Mouse (Mus musculus): ENCODE measurements at regions not wholly inside any gene's neighbourhood (a gene's known extent, or its start where the extent isn't known, plus 50 kb on each side); places are given as distances from the start of the nearest gene placed in this dataset.

DNA sequence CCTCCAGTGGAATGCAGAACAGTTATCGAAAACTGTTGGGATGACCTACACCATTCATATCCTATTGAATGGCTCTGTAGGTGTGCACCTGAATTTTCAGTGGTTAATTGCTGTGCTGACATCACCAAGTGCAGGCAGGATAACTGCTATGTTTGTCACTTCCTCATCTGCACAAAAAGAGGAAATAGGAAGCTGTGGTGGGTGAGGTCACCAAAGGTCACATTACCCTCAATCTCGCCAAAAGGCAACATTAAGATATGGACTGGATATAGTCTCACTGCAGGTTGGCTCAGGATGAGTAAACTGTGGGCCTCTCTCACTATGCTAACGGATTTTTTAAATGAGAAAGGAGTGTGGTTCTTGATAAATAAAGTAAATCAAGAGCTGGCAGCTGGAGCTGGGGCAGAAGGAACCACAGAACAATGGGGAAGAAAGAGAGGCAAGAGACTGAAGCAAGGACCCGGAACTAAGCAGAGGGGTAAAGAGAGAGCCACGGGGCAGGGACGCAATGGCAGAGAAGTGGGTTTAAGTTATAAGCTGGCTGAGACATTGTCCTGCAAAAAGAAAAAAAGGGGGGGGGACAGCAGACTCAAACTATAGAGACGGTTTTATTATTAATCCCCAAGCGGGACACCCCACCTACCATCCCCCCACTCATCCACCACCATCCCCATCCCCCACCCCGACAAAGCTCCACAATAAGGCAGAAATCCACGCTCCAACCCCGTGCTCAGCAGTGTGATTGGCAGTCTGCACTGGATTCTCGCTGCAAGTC, 109.6 kb upstream of the Zdhhc25 start:
- no peak for DNase-seq (ENCODE audit: low spot score)
- no peak overlapping the region for H3K27ac ChIP-seq
- H3K9me3 ChIP-seq (replicated peaks) = no peaks in the 10 kb centered on the region
- no peaks in the 10 kb centered on the region for H3K27me3 ChIP-seq (ENCODE audit: low read depth, poor library complexity, severe bottlenecking)
- WGBS = 78% methylated on average over 12 of the region's 12 CpGs
- H3K4me1 ChIP-seq = no peaks in the 10 kb centered on the region
- no peaks in the 10 kb centered on the region for H3K36me3 ChIP-seq
- H3K4me3 ChIP-seq = no peak overlapping the region

DNA sequence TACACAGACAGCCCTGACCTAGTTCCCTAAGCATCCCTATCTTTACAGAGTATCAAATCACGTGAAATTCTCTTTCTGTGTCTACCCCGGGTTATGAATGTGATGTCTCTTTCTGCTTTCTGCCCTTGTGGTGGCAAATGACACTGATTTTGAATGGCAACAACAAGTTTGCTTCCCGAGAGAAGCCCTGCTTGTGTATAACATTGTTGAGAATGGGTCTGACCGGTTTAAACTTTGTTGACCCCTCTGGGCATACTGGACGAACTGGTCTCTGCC, 109.1 kb upstream of the Zdhhc25 start:
- DNase-seq (ENCODE audit: low spot score) = no peak
- H3K36me3 ChIP-seq = no peaks in the 10 kb centered on the region
- H3K4me3 ChIP-seq = no peak overlapping the region
- no peaks in the 10 kb centered on the region for H3K27me3 ChIP-seq (ENCODE audit: low read depth, poor library complexity, severe bottlenecking)
- H3K9me3 ChIP-seq (replicated peaks) = no peaks in the 10 kb centered on the region
- no peak overlapping the region for H3K27ac ChIP-seq
- WGBS = 75% methylated on average over 5 of the region's 5 CpGs
- H3K4me1 ChIP-seq = no peaks in the 10 kb centered on the region

DNA sequence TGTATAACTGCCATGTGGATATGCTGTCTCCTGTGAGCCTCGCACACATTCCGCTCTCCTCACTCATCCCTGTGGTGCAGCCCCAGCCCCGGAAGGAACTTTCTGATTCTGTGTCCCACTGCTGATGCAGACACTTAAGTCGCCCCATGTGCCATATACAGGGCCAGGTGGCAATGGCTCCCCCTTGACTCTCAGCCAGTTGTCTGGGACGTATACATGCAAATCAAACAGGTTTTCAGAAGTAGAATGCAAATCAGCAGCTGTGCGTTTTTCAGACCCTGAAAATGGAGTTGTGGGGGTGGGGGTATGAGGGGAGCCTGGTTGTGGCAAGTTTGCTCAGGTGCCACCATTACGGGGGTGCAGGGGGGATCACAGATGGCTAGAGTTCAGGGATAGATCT, 102.1 kb upstream of the Zdhhc25 start:
- no peak overlapping the region for H3K27ac ChIP-seq
- 88% methylated on average over 7 of the region's 7 CpGs for WGBS
- no peaks in the 10 kb centered on the region for H3K9me3 ChIP-seq (replicated peaks)
- DNase-seq (ENCODE audit: low spot score) = no peak
- H3K4me3 ChIP-seq = no peak overlapping the region
- H3K36me3 ChIP-seq = no peaks in the 10 kb centered on the region
- H3K27me3 ChIP-seq (ENCODE audit: low read depth, poor library complexity, severe bottlenecking) = no peaks in the 10 kb centered on the region
- H3K4me1 ChIP-seq = no peaks in the 10 kb centered on the region

DNA sequence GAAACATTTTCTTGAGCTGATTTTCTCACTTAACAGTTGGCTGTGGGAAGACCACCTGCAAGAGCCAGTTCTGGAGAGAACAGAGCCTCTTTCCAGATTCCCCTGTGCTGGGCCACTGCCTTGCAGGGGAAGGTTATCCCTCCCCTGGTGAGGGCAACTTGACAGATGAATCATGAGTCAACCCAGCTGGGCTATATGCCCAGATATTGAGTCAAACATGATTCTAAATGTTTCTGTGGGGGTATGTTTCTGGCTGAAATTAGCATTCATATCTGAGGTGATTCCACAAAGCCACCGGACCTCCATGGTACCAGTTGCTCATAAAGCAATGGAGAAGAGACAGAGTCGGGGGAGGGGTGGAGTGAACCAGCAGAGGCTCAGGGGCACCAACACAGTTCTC, 97.8 kb upstream of the Zdhhc25 start:
- no peaks in the 10 kb centered on the region for H3K9me3 ChIP-seq (replicated peaks)
- H3K4me1 ChIP-seq = no peaks in the 10 kb centered on the region
- H3K27me3 ChIP-seq (ENCODE audit: low read depth, poor library complexity, severe bottlenecking) = no peaks in the 10 kb centered on the region
- DNase-seq (ENCODE audit: low spot score) = no peak
- H3K4me3 ChIP-seq = no peak overlapping the region
- H3K27ac ChIP-seq = no peak overlapping the region
- 100% methylated on average over 2 of the region's 2 CpGs for WGBS
- no peaks in the 10 kb centered on the region for H3K36me3 ChIP-seq

DNA sequence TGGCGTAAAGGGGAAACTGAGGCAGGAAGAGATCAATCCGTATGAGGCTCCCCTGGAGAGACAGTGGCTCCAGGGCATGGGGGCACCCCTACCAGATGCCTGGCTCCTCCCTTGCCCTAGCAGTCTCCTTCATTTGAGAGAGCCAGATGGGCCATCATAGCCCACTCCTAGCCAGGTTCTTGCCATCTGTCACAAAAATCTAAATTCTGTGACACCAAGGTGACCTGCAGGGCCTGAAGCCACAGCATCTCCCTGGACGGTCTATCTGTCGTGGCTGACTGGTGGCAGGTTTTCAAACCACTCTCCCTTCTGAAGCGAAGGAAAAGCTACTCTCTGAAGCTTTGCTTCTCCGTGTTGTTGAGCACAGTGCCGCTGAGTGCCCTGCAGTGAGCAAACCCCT, 96.2 kb upstream of the Zdhhc25 start:
- H3K27me3 ChIP-seq (ENCODE audit: low read depth, poor library complexity, severe bottlenecking) = no peaks in the 10 kb centered on the region

DNA sequence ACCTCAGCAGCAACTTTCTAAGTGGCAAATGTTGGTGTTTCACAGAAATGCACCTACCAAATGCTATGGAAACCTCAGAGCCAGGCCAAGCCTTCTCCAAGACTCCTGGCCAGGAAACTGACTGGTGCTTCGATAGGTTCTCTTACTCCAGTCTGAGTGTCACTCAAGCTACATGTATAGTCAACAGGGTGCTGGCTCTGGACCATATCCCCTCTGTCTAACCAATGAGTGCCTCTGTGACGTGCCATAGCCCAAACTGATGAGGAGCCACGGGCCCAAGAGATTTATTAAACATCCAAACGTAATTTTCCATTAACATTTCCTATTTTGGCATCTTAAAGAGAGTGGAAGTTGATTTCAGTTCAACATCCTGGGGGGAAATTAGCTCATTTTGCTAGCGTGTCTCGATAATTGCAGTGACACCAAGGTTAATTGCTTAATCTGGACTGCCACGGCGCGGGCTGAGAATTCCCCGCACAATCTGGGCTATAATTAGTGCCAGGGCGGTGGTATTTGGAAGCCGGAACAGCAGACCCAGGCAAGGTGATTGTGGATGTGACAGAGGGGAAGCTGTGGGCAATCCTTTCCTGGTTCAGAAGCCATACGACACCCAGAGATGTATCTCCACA, 94.5 kb upstream of the Zdhhc25 start:
- Histone ChIP-seq H3K4me3 (no peak overlapping the region), H3K4me1 (no peaks in the 10 kb centered on the region), H3K27ac (no peak overlapping the region), H3K27me3 (ENCODE audit: low read depth, poor library complexity, severe bottlenecking) (no peaks in the 10 kb centered on the region), H3K36me3 (no peaks in the 10 kb centered on the region), H3K9me3 (replicated peaks) (no peaks in the 10 kb centered on the region)
- no peak for DNase-seq (ENCODE audit: low spot score)
- 67% methylated on average over 13 of the region's 13 CpGs for WGBS

More for the DNA sequence above, 96.2 kb upstream of the Zdhhc25 start:
- Histone ChIP-seq H3K36me3 (no peaks in the 10 kb centered on the region), H3K27ac (no peak overlapping the region), H3K4me1 (no peaks in the 10 kb centered on the region), H3K4me3 (no peak overlapping the region), H3K9me3 (replicated peaks) (no peaks in the 10 kb centered on the region)
- DNase-seq (ENCODE audit: low spot score) = no peak
- WGBS = 89% methylated on average over 7 of the region's 7 CpGs

DNA sequence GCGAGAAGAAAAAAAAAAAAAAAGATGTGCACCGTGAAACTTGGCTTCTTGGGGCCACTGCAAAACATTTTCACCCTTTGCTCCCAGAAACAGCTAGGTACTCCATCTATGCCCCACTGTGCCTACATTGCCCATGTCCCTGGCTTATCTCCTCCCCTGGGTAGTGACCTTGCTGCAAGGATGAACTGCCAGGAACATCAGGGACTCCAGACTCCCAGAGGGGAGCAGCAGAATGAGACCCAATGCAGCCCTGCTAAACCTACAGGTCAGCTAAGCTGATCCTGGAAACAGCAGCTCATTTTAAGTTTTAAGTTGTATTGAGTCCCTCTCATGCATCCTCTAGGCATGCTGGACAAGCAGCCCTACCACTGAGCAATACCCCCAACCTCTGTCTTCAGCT, 92.2 kb upstream of the Zdhhc25 start:
- Histone ChIP-seq H3K4me1 (no peaks in the 10 kb centered on the region), H3K4me3 (no peak overlapping the region), H3K27ac (no peak overlapping the region), H3K9me3 (replicated peaks) (no peaks in the 10 kb centered on the region), H3K27me3 (ENCODE audit: low read depth, poor library complexity, severe bottlenecking) (no peaks in the 10 kb centered on the region), H3K36me3 (no peaks in the 10 kb centered on the region)
- DNase-seq (ENCODE audit: low spot score) = no peak
- 78% methylated on average over 2 of the region's 2 CpGs for WGBS

DNA sequence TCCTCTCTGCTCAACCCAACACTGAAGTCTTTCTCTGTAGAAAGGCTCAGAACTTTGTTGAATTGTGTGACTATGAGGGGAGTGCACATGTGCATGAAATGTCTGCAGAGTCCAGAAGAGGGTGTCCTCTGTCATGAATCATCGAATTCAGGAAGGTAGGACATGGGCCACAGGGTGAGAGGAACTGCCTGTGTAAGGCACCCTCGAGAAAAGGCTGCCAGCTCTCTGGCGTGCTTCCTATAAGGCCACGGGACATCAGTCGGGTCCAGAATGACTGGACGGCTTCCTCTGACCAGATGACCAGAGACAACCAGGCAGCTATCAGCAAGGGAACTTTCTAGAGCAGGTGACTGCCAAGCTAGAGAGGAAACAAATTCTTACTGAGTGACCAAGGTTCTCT, 91.1 kb upstream of the Zdhhc25 start:
- no peak overlapping the region for H3K4me3 ChIP-seq
- H3K9me3 ChIP-seq (replicated peaks) = no peaks in the 10 kb centered on the region
- no peaks in the 10 kb centered on the region for H3K27me3 ChIP-seq (ENCODE audit: low read depth, poor library complexity, severe bottlenecking)
- 90% methylated on average over 6 of the region's 6 CpGs for WGBS
- no peak overlapping the region for H3K27ac ChIP-seq
- no peaks in the 10 kb centered on the region for H3K36me3 ChIP-seq
- DNase-seq (ENCODE audit: low spot score) = no peak
- H3K4me1 ChIP-seq = no peaks in the 10 kb centered on the region

DNA sequence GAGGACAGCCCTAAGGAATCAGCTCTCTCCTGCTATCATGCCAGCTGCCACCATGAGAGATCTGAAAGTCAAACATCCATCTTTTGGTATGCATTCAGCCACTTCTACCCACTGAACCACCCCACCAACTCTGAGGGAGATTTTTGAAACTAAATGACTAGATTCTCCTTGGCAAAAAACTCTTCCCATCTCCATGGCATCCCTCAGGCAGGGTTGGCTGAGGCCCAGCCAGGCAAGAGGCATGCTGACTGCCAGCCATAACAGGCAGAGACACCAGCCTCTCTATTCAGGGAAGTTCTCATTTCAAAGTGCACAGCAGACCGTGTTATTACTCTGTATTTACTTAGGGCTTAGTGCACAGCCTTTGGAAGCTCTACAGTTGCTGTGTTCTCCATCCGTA, 90.5 kb upstream of the Zdhhc25 start:
- no peaks in the 10 kb centered on the region for H3K9me3 ChIP-seq (replicated peaks)
- H3K36me3 ChIP-seq = no peaks in the 10 kb centered on the region
- H3K27ac ChIP-seq = no peak overlapping the region
- DNase-seq (ENCODE audit: low spot score) = no peak
- H3K4me3 ChIP-seq = no peak overlapping the region
- H3K27me3 ChIP-seq (ENCODE audit: low read depth, poor library complexity, severe bottlenecking) = no peaks in the 10 kb centered on the region
- H3K4me1 ChIP-seq = no peaks in the 10 kb centered on the region
- 85% methylated on average over 2 of the region's 2 CpGs for WGBS

DNA sequence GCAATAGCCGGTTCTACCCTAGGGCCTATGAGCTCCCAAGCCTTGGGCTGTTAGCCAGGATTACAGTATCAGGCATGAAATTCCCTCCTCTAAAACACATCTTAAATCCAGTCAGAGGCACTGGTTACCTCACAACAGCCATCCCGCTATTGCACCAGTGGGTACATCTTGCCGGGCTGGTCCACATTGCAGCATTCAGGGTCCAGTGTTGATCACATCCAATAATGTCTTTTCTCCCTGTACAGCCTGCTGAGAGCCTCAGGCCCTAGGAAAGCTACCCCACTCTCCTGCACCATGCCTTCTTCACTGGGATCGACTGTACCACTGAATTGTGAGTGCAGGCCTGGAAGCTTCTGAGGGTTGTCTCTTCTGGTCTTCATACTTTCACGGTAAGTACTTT, 86.0 kb upstream of the Zdhhc25 start:
- Histone ChIP-seq H3K4me1 (no peaks in the 10 kb centered on the region), H3K27ac (no peak overlapping the region), H3K4me3 (no peak overlapping the region), H3K9me3 (replicated peaks) (no peaks in the 10 kb centered on the region), H3K27me3 (ENCODE audit: low read depth, poor library complexity, severe bottlenecking) (no peaks in the 10 kb centered on the region), H3K36me3 (no peaks in the 10 kb centered on the region)
- WGBS = 92% methylated on average over 5 of the region's 5 CpGs
- no peak for DNase-seq (ENCODE audit: low spot score)

DNA sequence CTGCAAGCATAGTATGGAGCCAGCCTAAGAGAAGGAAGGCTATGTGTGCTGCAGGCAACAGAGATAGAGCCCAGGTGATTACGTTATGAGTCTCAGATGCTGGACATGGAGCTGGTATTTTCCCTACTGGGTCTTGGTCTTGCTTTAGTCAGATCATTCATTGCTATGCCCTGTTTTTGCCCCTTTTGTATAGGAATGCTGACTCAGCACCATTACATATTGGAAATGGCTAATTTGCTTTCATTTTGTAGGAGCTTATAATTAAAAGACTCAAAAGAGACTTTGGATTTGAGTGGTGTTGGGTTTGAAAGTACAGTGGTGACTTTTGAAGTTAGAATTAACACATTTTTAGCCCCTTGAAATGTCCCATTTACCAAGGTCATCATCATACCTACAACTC, 68.9 kb upstream of the Zdhhc25 start:
- 82% methylated on average over 1 of the region's 1 CpGs for WGBS
- Histone ChIP-seq H3K9me3 (replicated peaks) (no peaks in the 10 kb centered on the region), H3K4me1 (no peaks in the 10 kb centered on the region), H3K36me3 (no peaks in the 10 kb centered on the region), H3K27ac (no peak overlapping the region), H3K27me3 (ENCODE audit: low read depth, poor library complexity, severe bottlenecking) (no peaks in the 10 kb centered on the region), H3K4me3 (no peak overlapping the region)
- no peak for DNase-seq (ENCODE audit: low spot score)

DNA sequence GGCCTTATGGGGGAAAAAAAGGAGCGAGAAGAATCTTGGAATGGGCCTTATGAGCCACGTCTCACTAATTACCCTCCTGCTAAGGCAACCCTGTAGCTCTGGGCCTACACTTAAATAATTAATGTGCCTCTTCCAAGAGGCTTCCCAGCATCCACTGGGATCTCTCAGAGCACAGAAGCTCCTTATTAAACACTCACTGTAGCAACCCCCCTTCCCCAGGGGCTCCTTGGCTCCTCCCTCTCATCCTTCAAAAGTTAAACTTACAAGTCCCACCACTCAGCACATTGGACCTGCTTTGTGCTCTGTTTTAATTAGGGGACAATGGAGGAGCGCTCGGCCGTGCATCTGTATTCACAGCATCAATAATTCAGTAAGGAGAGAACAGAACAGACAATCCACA, 68.1 kb upstream of the Zdhhc25 start:
- Histone ChIP-seq H3K4me1 (no peaks in the 10 kb centered on the region), H3K4me3 (no peak overlapping the region), H3K9me3 (replicated peaks) (no peaks in the 10 kb centered on the region), H3K27ac (no peak overlapping the region), H3K36me3 (no peaks in the 10 kb centered on the region), H3K27me3 (ENCODE audit: low read depth, poor library complexity, severe bottlenecking) (no peaks in the 10 kb centered on the region)
- WGBS = 80% methylated on average over 5 of the region's 5 CpGs
- DNase-seq (ENCODE audit: low spot score) = no peak

DNA sequence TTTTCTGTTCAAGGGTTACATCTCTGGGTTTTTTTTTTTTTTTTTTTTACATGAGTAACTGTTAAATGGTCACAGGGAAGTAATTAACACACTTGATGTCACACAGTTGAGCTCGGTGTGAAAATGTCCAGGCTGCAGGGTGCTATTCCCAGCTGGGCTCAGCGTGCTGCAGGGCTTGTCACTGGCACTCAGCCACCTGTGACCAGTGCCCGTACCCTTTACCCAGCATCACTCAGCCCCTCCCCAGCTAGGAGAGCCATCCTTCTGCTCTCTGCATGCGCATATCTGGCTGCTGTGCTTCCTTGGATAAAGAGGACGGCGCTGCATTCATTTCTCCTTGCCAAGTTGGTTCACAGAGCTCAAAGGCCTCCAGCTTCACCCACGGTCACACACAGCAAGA, 66.7 kb upstream of the Zdhhc25 start:
- Histone ChIP-seq H3K9me3 (replicated peaks) (no peaks in the 10 kb centered on the region), H3K4me3 (no peak overlapping the region), H3K27me3 (ENCODE audit: low read depth, poor library complexity, severe bottlenecking) (no peaks in the 10 kb centered on the region), H3K27ac (no peak overlapping the region), H3K4me1 (no peaks in the 10 kb centered on the region), H3K36me3 (no peaks in the 10 kb centered on the region)
- no peak for DNase-seq (ENCODE audit: low spot score)
- WGBS = 74% methylated on average over 7 of the region's 7 CpGs

DNA sequence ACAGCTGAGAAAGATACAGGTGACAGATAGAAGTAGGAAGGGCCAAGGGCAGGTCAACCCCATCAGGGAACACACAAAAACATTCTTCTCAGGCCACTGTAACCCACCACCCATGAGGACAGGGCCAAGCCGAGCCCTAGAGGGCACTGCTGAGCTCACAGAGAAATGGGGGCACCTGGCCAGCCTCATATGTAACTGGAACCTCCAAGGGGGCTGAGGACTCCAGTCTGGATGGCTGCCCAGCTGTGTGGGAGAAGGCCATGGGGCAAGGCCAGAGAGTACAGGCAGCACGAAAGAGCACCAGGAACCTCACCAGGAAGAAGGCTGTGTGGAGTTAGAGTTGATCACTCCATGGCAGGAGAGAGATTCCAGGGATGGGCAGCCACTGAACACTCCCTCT, 64.6 kb upstream of the Zdhhc25 start:
- Histone ChIP-seq H3K4me3 (no peak overlapping the region), H3K4me1 (no peaks in the 10 kb centered on the region), H3K27ac (no peak overlapping the region), H3K27me3 (ENCODE audit: low read depth, poor library complexity, severe bottlenecking) (no peaks in the 10 kb centered on the region), H3K36me3 (no peaks in the 10 kb centered on the region), H3K9me3 (replicated peaks) (no peaks in the 10 kb centered on the region)
- no peak for DNase-seq (ENCODE audit: low spot score)
- 80% methylated on average over 2 of the region's 2 CpGs for WGBS

Measured in limb, embryonic 10.5 days (tissue).